Mouse (Mus musculus): ENCODE measurements at regions not wholly inside any gene's neighbourhood (a gene's known extent, or its start where the extent isn't known, plus 50 kb on each side); places are given as distances from the start of the nearest gene placed in this dataset.

DNA sequence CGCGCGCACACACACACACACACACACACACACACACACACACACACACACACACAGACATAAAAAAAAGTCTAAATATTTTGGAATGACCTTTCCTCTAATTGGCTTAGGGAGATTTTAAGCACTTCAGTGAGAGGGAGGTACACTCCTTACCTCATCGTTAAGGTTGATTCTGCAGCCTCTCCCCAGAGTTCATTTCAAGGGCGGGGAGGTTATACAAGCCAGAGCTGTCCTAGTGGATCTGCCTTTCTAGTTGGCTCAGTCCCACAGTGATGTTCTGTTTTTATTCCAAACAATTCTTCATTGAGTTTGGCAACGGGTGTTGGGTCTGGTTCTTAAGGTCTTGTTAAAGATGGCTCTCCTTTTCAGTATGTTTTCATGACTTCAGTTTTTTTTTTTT is 64.8 kb upstream of the Eif4g2 start:
- no peak for TF ChIP-seq CTCF (IDR thresholded peaks at IDR 0.05)
- TF ChIP-seq EP300 (IDR thresholded peaks at IDR 0.05): no peak

Measured in lung, postnatal 0 days (tissue).